Mouse (Mus musculus) heart, embryonic 15.5 days (tissue): ENCODE data around the gene Arhgap10. TPM values are rescaled to one million over a fixed set of nuclear protein-coding genes. Genes with fewer than 3 reads are reported as not detected.

Experiments used
- ATAC-seq: fragments of 200-750 bp; cut with Nextera tagmentation; replicated peaks from 2 replicates; pipeline ENCODE4 v1.8.0; 2017; ENCODE audit warnings: low read depth, moderate TSS enrichment; ENCODE audit not compliant: insufficient number of reproducible peaks, insufficient read depth, low FRiP score
- H3K27ac ChIP-seq: fragments of 300-500 bp; sonication (generic); 2 replicates; pipeline ENCODE4 v1.5.1; 2015; ENCODE audit warnings: mild to moderate bottlenecking, inconsistent platforms
- H3K27me3 ChIP-seq: fragments of 300-500 bp; sonication (generic); 2 replicates; pipeline ENCODE4 v1.6.1; 2015; ENCODE audit warnings: inconsistent platforms
- H3K36me3 ChIP-seq: fragments of 300-500 bp; sonication (generic); 2 replicates; pipeline ENCODE4 v1.6.1; 2015; ENCODE audit warnings: mild to moderate bottlenecking, inconsistent platforms
- H3K4me1 ChIP-seq: fragments of 300-500 bp; sonication (generic); replicated peaks from 2 replicates; pipeline ENCODE4 v1.6.1; 2015; ENCODE audit warnings: inconsistent platforms
- H3K4me2 ChIP-seq: fragments of 300-500 bp; sonication (generic); 2 replicates; pipeline ENCODE4 v1.6.1; 2015; ENCODE audit warnings: inconsistent platforms, mild to moderate bottlenecking, moderate library complexity
- H3K4me3 ChIP-seq: fragments of 300-500 bp; sonication (generic); 2 replicates; pipeline ENCODE4 v1.5.1; 2015; ENCODE audit warnings: mild to moderate bottlenecking, inconsistent platforms
- H3K9ac ChIP-seq: fragments of 300-500 bp; sonication (generic); 2 replicates; pipeline ENCODE4 v1.6.1; 2015; ENCODE audit warnings: mild to moderate bottlenecking, inconsistent platforms
- H3K9me3 ChIP-seq: fragments of 300-500 bp; sonication (generic); replicated peaks from 2 replicates; pipeline ENCODE4 v1.6.1; 2016; ENCODE audit warnings: inconsistent platforms
- whole genome bisulfite sequencing: fragments of 180-500 bp; shearing (Covaris S2); methylation state at CpG from one replicate; pipeline ENCODE4 v1.1.7; 2015; ENCODE audit warnings: mixed read lengths; 5-methylcytosine and 5-hydroxymethylcytosine counted together
- polyA plus RNA-seq: library from polyadenylated mRNA; unstranded; fragments of >200 nt; fragmentation: Nextera tagmentation; extraction: Ambion mirVana; gene quantifications from 2 replicates; pipeline ENCODE4 v1.2.1, GENCODE M21; 2015

Gene Arhgap10
- polyA plus RNA-seq, 1 experiment from 2014 or later: 29.3 TPM

DNA sequence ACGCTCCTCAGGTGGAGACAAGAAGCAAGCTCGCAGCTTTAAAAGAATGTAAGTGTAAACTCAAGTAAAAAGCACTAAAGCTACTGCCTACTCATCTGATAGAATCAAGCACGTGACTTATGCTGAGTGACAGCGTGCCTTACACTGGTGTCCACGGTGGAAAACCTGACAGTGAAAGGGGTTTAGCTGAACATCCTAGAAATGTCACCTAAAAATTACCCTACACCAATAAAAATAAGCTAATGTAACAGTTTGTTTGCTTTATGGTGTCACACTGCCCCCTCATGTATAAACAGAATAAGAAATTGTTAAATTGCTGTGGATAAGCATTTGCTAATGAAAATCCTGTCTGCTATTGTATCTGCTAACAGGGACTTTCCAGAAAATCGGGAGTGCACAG, 206.0 kb downstream of the Arhgap10 start:
- ATAC-seq: no peak
- Histone ChIP-seq H3K27ac (no peak overlapping the region), H3K36me3 (no peaks in the 10 kb centered on the region; the same call in 1 of the 2 replicates), H3K27me3 (no peaks in the 10 kb centered on the region), H3K4me1 (peaks cover 6% of the 10 kb centered on the region; the same call in 1 of the 2 replicates), H3K9me3 (no peaks in the 10 kb centered on the region), H3K9ac (no peak overlapping the region), H3K4me3 (no peak overlapping the region), H3K4me2 (no peak overlapping the region)
- WGBS: 71% methylated on average over 6 of the region's 6 CpGs

GRCm38 (mm10) chr8:77310541-77310940, 207.2 kb downstream of the Arhgap10 start:
- Histone ChIP-seq H3K9me3 (no peaks in the 10 kb centered on the region), H3K9ac (no peak overlapping the region), H3K4me3 (no peak overlapping the region), H3K27me3 (no peaks in the 10 kb centered on the region), H3K27ac (no peak overlapping the region), H3K4me1 (peaks cover 6% of the 10 kb centered on the region; the same call in 1 of the 2 replicates), H3K4me2 (no peak overlapping the region), H3K36me3 (no peaks in the 10 kb centered on the region; the same call in 1 of the 2 replicates)
- whole genome bisulfite sequencing: 83% methylated on average over 10 of the region's 10 CpGs
- ATAC-seq: no peak

DNA sequence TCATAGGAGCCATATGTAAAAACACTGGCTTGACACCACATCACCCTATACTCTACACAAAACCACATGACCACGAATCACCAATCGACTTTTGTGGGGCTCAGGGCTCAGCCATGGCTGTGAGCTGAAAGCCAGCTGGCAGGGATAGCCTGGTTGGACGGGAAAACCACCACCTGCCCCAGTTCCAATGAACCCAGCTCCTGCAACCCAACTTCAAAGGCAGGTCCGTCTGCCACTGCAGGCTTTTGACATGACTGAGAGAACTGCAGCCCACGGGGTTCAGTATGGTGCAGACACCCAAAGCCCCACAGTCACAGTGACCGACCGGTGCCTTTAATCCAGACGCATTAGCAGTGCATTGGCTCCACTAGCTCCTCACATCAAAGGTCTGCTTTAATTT, 207.7 kb downstream of the Arhgap10 start:
- Histone ChIP-seq H3K27me3 (no peaks in the 10 kb centered on the region), H3K36me3 (no peaks in the 10 kb centered on the region; the same call in 1 of the 2 replicates), H3K4me3 (no peak overlapping the region), H3K27ac (no peak overlapping the region), H3K9ac (no peak overlapping the region), H3K4me1 (peaks cover 6% of the 10 kb centered on the region; the same call in 1 of the 2 replicates), H3K9me3 (no peaks in the 10 kb centered on the region), H3K4me2 (no peak overlapping the region)
- 84% methylated on average over 8 of the region's 8 CpGs for WGBS
- no peak for ATAC-seq

- H3K36me3 ChIP-seq: peaks cover 17% of the 10 kb centered on the region
- H3K9ac ChIP-seq: no peak overlapping the region
- no peak overlapping the region for H3K27ac ChIP-seq
- no peak overlapping the region for H3K4me2 ChIP-seq
- no peaks in the 10 kb centered on the region for H3K27me3 ChIP-seq
- no peaks in the 10 kb centered on the region for H3K4me1 ChIP-seq
- 86% methylated on average over 11 of the region's 11 CpGs for WGBS
- no peak overlapping the region for H3K4me3 ChIP-seq
- no peak for ATAC-seq
- H3K9me3 ChIP-seq: 0 out of 2 replicates have a peak, but pooled peaks cover 4% of the 10 kb centered on the region
Measured at GRCm38 (mm10) chr8:77294599-77294998, 223.2 kb downstream of the Arhgap10 start.

DNA sequence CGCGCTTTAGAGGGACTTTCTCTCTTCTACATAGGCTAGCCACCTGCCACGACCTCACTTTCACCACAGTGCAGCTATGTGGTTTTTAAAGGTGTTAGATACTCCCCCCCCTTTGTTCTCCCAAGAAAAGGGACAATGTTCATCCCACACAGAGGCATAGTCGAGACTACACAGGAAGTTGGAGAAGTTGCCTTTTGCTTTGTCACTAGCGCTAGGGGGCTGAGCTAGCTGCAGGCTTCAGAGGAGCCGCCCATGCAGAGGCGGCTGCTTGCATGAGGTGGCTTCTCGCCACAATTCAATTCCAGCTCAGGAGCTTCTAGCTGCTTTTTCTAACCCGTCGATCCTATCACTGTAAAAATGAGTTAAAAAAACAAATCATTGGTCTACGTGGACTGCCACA, 225.1 kb downstream of the Arhgap10 start:
- no peaks in the 10 kb centered on the region for H3K27me3 ChIP-seq
- WGBS: 72% methylated on average over 11 of the region's 11 CpGs
- H3K9me3 ChIP-seq: 0 out of 2 replicates have a peak, but pooled peaks cover 4% of the 10 kb centered on the region
- no peak overlapping the region for H3K27ac ChIP-seq
- H3K4me1 ChIP-seq: 0 out of 2 replicates have a peak, but pooled peaks cover 2% of the 10 kb centered on the region
- H3K4me2 ChIP-seq: no peak overlapping the region
- peaks cover 14% of the 10 kb centered on the region for H3K36me3 ChIP-seq
- H3K9ac ChIP-seq: no peak overlapping the region
- no peak for ATAC-seq
- no peak overlapping the region for H3K4me3 ChIP-seq

DNA sequence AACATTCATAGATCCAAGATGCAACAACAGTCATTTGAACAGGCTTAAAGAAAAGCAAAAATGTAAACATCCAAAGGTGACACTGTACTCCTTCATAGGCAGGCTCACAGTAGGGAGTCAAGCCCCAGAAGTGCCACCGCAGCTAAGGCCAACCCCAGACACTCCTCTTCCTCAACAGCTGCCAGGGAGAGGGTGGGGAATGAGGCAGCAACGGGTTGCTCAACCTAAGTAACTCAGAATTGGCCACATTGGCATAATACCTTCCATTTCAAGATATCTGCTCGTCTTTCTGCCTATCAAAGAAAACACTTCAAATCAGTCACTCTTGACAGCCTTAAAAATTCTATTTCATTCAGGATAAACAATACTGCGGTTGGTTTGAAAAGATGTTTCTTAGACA, 225.6 kb downstream of the Arhgap10 start:
- Histone ChIP-seq H3K27ac (no peak overlapping the region), H3K4me3 (no peak overlapping the region), H3K9me3 (0 out of 2 replicates have a peak, but pooled peaks cover 4% of the 10 kb centered on the region), H3K4me1 (0 out of 2 replicates have a peak, but pooled peaks cover 2% of the 10 kb centered on the region), H3K9ac (no peak overlapping the region), H3K27me3 (no peaks in the 10 kb centered on the region), H3K4me2 (no peak overlapping the region), H3K36me3 (peaks cover 11% of the 10 kb centered on the region)
- WGBS: 78% methylated on average over 4 of the region's 4 CpGs
- ATAC-seq: no peak

- no peak for ATAC-seq
- no peaks in the 10 kb centered on the region for H3K36me3 ChIP-seq
- no peaks in the 10 kb centered on the region for H3K9me3 ChIP-seq
- no peaks in the 10 kb centered on the region for H3K27me3 ChIP-seq
- H3K27ac ChIP-seq: no peak overlapping the region
- H3K4me2 ChIP-seq: no peak overlapping the region
- H3K9ac ChIP-seq: no peak overlapping the region
- H3K4me1 ChIP-seq: 0 out of 2 replicates have a peak, but pooled peaks cover 2% of the 10 kb centered on the region
- 94% methylated on average over 12 of the region's 12 CpGs for WGBS
- H3K4me3 ChIP-seq: no peak overlapping the region
Measured at GRCm38 (mm10) chr8:77288492-77288891, 229.3 kb downstream of the Arhgap10 start.

DNA sequence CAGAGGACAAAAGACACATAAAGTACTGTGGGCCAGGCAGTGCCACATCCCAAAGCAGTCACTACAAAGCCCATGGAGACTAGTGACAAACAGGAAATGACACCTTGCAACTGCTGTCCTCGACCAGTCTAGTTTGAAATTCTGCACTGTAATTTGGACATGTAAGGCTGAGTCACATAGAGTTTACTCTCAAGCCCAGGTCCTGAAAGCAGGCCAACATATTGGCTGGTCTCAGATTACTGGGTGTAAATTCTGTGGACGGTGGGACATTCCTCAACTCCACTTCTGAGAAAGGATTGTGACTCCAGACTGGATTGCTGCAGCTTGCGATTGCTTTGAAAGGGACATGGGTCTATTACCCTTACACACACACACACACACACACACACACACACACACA, 229.7 kb downstream of the Arhgap10 start:
- Histone ChIP-seq H3K27ac (no peak overlapping the region), H3K27me3 (no peaks in the 10 kb centered on the region), H3K9ac (no peak overlapping the region), H3K4me3 (no peak overlapping the region), H3K4me1 (0 out of 2 replicates have a peak, but pooled peaks cover 2% of the 10 kb centered on the region), H3K36me3 (no peaks in the 10 kb centered on the region), H3K9me3 (no peaks in the 10 kb centered on the region), H3K4me2 (no peak overlapping the region)
- ATAC-seq: no peak
- 56% methylated on average over 3 of the region's 3 CpGs for WGBS

- ATAC-seq: no peak
- no peak overlapping the region for H3K9ac ChIP-seq
- no peak overlapping the region for H3K27ac ChIP-seq
- H3K4me3 ChIP-seq: no peak overlapping the region
- no peaks in the 10 kb centered on the region for H3K27me3 ChIP-seq
- H3K36me3 ChIP-seq: no peaks in the 10 kb centered on the region
- H3K4me1 ChIP-seq: 0 out of 2 replicates have a peak, but pooled peaks cover 2% of the 10 kb centered on the region
- H3K4me2 ChIP-seq: no peak overlapping the region
- no peaks in the 10 kb centered on the region for H3K9me3 ChIP-seq
- 81% methylated on average over 3 of the region's 3 CpGs for WGBS
Measured at GRCm38 (mm10) chr8:77284473-77284872, 233.3 kb downstream of the Arhgap10 start.

GRCm38 (mm10) chr8:77282605-77283236, 235.0 kb downstream of the Arhgap10 start:
- no peaks in the 10 kb centered on the region for H3K27me3 ChIP-seq
- no peaks in the 10 kb centered on the region for H3K9me3 ChIP-seq
- peak overlapping the region; percentile 12; the same call in 1 of the 2 replicates for H3K27ac ChIP-seq
- ATAC-seq: no peak
- H3K9ac ChIP-seq: no peak overlapping the region
- no peak overlapping the region for H3K4me3 ChIP-seq
- no peaks in the 10 kb centered on the region; the same call in 1 of the 2 replicates for H3K4me1 ChIP-seq
- no peaks in the 10 kb centered on the region for H3K36me3 ChIP-seq
- WGBS: 82% methylated on average over 7 of the region's 7 CpGs
- H3K4me2 ChIP-seq: no peak overlapping the region

- Histone ChIP-seq H3K4me1 (peaks cover 6% of the 10 kb centered on the region; the same call in 1 of the 2 replicates), H3K4me2 (no peak overlapping the region), H3K9ac (no peak overlapping the region), H3K9me3 (no peaks in the 10 kb centered on the region), H3K27me3 (no peaks in the 10 kb centered on the region), H3K4me3 (no peak overlapping the region), H3K27ac (peak overlapping the region; percentile 13; the same call in 1 of the 2 replicates), H3K36me3 (no peaks in the 10 kb centered on the region)
- 52% methylated on average over 3 of the region's 3 CpGs for WGBS
- no peak for ATAC-seq
Measured at GRCm38 (mm10) chr8:77279977-77280376, 237.8 kb downstream of the Arhgap10 start.

DNA sequence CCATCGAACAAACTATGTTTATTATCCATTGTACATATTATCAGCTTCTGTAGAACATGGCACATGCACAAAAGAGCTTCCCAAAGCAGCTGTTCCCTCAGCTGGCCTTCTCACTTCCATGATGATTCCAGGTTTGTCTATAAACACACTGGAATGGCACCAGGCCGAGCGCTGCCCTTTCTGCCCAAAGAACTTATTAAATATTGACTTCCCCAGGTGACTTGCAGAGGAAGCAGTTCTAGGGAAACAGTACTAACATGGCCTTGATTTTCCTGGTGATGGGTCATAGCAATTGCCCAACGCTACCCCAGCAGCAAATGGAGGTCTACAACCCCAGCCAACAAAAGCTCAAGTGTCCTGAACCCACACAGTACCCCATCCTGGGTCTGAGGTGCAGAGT, 239.5 kb downstream of the Arhgap10 start:
- H3K27me3 ChIP-seq: no peaks in the 10 kb centered on the region
- H3K36me3 ChIP-seq: no peaks in the 10 kb centered on the region
- no peaks in the 10 kb centered on the region for H3K9me3 ChIP-seq
- H3K4me1 ChIP-seq: peaks cover 6% of the 10 kb centered on the region; the same call in 1 of the 2 replicates
- no peak overlapping the region for H3K27ac ChIP-seq
- H3K4me3 ChIP-seq: no peak overlapping the region
- no peak overlapping the region for H3K9ac ChIP-seq
- H3K4me2 ChIP-seq: no peak overlapping the region
- WGBS: 90% methylated on average over 4 of the region's 4 CpGs
- ATAC-seq: no peak
